Mouse (Mus musculus): ENCODE measurements around the gene Tab2. TPM values are rescaled to one million over a fixed set of nuclear protein-coding genes. Genes with fewer than 3 reads are reported as not detected.
A peak's percentile ranks its signal among the peaks of the same experiment; 100 is the strongest.

The Tab2 gene
- total and polyA plus RNA-seq, 2 experiments from 2014 or later: 10.8 to 60.7 TPM

DNA sequence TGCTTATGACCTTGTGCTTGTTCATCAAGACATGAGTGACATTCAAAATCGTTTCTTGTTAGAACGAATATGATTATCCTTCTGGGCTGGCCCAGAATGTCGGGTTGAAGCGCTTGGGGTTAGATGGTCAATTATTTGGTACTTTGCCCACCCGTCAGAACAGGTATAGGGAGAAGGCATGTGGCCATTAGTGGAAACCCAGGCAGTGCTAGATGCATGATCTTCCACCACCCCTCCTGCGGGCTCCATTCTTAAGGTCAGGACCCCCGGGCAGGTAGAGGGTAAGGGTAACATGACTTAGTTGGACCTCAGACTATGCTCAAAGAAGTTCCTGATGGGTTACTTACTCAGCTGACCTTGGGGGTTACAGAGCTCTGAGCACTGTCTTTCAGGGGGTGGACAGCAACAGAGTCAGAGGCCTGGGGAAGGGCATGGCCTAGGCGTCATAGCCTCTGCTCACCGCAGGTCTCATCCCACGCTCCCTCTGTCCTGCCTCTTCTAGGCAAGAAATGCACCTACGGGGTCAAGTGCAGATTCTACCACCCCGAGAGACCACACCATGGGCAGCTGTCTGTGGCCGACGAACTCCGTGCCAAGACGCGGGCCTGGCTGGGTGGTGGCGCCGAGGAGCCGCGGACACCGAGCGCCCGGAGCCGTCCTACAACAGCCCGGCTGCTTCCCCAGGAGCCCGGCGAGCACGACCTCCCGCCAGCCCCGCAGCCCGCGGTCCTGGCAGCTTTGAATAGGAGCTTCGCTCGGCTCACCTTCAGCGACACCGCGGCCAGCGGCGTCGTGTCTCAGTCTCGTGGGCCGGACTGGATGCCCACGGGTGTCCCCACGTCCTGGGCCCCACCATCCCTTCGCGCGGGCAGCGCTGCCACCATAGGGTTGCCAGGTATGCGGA is 89.0 kb downstream of the Tab2 start:
- no peaks in the 10 kb centered on the region for H3K36me3 ChIP-seq (ENCODE audit: insufficient read depth, low read length)
- 0 out of 2 replicates have a peak, but pooled peaks cover 5% of the 10 kb centered on the region for H3K27me3 ChIP-seq (ENCODE audit: insufficient read depth, low read length)
- H3K4me1 ChIP-seq (ENCODE audit: insufficient read depth, low read length): 0 out of 2 replicates have a peak, but pooled peaks cover 6% of the 10 kb centered on the region
- H3K9ac ChIP-seq (replicated peaks; ENCODE audit: low read length, poor library complexity, severe bottlenecking): peak overlapping the region; percentile 30
- ATAC-seq (ENCODE audit: low FRiP score) (peak; percentile 47; the same call in 1 of the 2 replicates), DNase-seq (ENCODE audit: low spot score) (no peak)
- H3K9me3 ChIP-seq (ENCODE audit: low read length): no peaks in the 10 kb centered on the region
- H3K27ac ChIP-seq (ENCODE audit: low read depth, low read length): no peak overlapping the region
- no peak for TF ChIP-seq CTCF (IDR thresholded peaks at IDR 0.05)
- peak overlapping the region; percentile 64 for H3K4me2 ChIP-seq (ENCODE audit: low read depth, low read length, poor library complexity, severe bottlenecking)
- WGBS: 16% methylated on average over 50 of the region's 50 CpGs
- H3K4me3 ChIP-seq (ENCODE audit: low read depth, low read length): peak overlapping the region; percentile 35

- no peak for ATAC-seq (ENCODE audit: low FRiP score)
- Histone ChIP-seq H3K27me3 (ENCODE audit: insufficient read depth, low read length) (0 out of 2 replicates have a peak, but pooled peaks cover 5% of the 10 kb centered on the region), H3K27ac (ENCODE audit: low read depth, low read length) (no peak overlapping the region), H3K9ac (replicated peaks; ENCODE audit: low read length, poor library complexity, severe bottlenecking) (no peak overlapping the region), H3K9me3 (ENCODE audit: low read length) (no peaks in the 10 kb centered on the region), H3K4me1 (ENCODE audit: insufficient read depth, low read length) (0 out of 2 replicates have a peak, but pooled peaks cover 6% of the 10 kb centered on the region), H3K36me3 (ENCODE audit: insufficient read depth, low read length) (no peaks in the 10 kb centered on the region), H3K4me2 (ENCODE audit: low read depth, low read length, poor library complexity, severe bottlenecking) (no peak overlapping the region), H3K4me3 (ENCODE audit: low read depth, low read length) (no peak overlapping the region)
- DNase-seq (ENCODE audit: low spot score): no peak
- no peak for TF ChIP-seq CTCF (IDR thresholded peaks at IDR 0.05)
- WGBS: 76% methylated on average over 3 of the region's 3 CpGs
These were observed 91.2 kb downstream of the Tab2 start for GRCm38 (mm10) chr10:7864806-7865205.

DNA sequence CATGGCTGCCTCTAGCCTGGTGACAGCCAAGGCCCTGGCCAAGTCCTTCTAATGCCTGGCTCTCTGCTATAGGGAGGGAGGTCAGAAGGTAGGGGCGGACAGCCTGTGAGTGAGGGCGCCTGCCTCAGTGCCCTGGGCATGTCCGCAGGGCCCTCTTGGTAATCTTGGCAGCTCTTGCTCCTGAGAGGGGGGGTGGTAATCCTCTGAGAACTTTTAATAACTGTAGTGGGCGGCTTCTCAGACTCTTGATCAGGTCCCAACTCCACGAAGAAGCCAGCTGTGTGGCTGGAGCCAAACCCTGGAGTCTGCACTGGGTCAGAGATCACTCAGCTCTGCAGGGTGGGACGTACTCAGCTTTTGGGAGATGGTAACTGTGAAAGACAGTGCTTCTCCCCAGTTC is 91.8 kb downstream of the Tab2 start:
- 0 out of 2 replicates have a peak, but pooled peaks cover 5% of the 10 kb centered on the region for H3K27me3 ChIP-seq (ENCODE audit: insufficient read depth, low read length)
- WGBS: 68% methylated on average over 6 of the region's 6 CpGs
- no peaks in the 10 kb centered on the region for H3K9me3 ChIP-seq (ENCODE audit: low read length)
- no peak overlapping the region for H3K4me2 ChIP-seq (ENCODE audit: low read depth, low read length, poor library complexity, severe bottlenecking)
- no peak overlapping the region for H3K4me3 ChIP-seq (ENCODE audit: low read depth, low read length)
- TF ChIP-seq CTCF (IDR thresholded peaks at IDR 0.05): no peak
- no peak overlapping the region for H3K9ac ChIP-seq (replicated peaks; ENCODE audit: low read length, poor library complexity, severe bottlenecking)
- no peak overlapping the region for H3K27ac ChIP-seq (ENCODE audit: low read depth, low read length)
- ATAC-seq (ENCODE audit: low FRiP score) (no peak), DNase-seq (ENCODE audit: low spot score) (no peak)
- no peaks in the 10 kb centered on the region for H3K36me3 ChIP-seq (ENCODE audit: insufficient read depth, low read length)
- 0 out of 2 replicates have a peak, but pooled peaks cover 6% of the 10 kb centered on the region for H3K4me1 ChIP-seq (ENCODE audit: insufficient read depth, low read length)

- no peak overlapping the region for H3K4me3 ChIP-seq (ENCODE audit: low read depth, low read length)
- H3K9ac ChIP-seq (replicated peaks; ENCODE audit: low read length, poor library complexity, severe bottlenecking): no peak overlapping the region
- no peak overlapping the region for H3K27ac ChIP-seq (ENCODE audit: low read depth, low read length)
- DNase-seq (ENCODE audit: low spot score) (no peak), ATAC-seq (ENCODE audit: low FRiP score) (no peak)
- no peaks in the 10 kb centered on the region for H3K36me3 ChIP-seq (ENCODE audit: insufficient read depth, low read length)
- no peak for TF ChIP-seq CTCF (IDR thresholded peaks at IDR 0.05)
- 0 out of 2 replicates have a peak, but pooled peaks cover 6% of the 10 kb centered on the region for H3K4me1 ChIP-seq (ENCODE audit: insufficient read depth, low read length)
- 90% methylated on average over 6 of the region's 6 CpGs for WGBS
- no peak overlapping the region for H3K4me2 ChIP-seq (ENCODE audit: low read depth, low read length, poor library complexity, severe bottlenecking)
- 0 out of 2 replicates have a peak, but pooled peaks cover 5% of the 10 kb centered on the region for H3K27me3 ChIP-seq (ENCODE audit: insufficient read depth, low read length)
- no peaks in the 10 kb centered on the region for H3K9me3 ChIP-seq (ENCODE audit: low read length)
These were observed 92.6 kb downstream of the Tab2 start for GRCm38 (mm10) chr10:7863411-7863810.

DNA sequence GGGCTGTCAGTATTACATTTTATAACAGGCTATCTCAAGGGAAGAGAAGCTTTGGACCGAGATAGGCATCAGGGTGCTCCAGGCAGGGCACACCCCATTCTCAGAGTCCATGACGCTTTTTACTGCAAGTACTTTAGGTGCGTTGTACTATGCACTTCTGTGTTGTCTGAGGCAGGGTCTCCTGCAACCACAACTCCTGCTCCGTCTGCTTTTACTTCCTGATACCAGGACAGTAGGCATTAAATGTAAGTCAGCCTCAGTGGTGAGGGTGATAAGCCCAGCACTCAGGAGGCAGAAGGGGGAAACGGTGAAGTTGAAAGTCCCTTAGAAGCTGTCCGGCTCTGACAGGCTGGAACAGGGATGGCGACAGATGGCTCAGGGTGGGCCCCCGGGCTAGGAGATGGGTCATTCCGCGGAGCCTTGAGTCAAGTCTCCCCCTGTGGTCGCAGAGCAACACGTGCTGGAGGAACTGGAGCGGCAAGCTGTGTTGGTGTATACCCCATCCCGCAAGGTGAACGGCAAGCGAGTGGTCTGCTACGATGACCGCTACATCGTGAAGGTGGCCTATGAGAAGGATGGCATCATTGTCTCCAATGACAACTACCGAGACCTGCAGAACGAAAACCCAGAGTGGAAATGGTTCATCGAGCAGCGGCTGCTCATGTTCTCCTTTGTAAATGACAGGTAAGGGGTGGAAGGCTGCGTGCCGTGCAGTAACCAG is 93.9 kb downstream of the Tab2 start:
- WGBS: 90% methylated on average over 25 of the region's 25 CpGs

More for the DNA sequence above, 93.9 kb downstream of the Tab2 start:
- no peak overlapping the region for H3K4me2 ChIP-seq (ENCODE audit: low read depth, low read length, poor library complexity, severe bottlenecking)
- H3K9ac ChIP-seq (replicated peaks; ENCODE audit: low read length, poor library complexity, severe bottlenecking): no peak overlapping the region
- no peaks in the 10 kb centered on the region for H3K36me3 ChIP-seq (ENCODE audit: insufficient read depth, low read length)
- H3K4me3 ChIP-seq (ENCODE audit: low read depth, low read length): no peak overlapping the region
- H3K4me1 ChIP-seq (ENCODE audit: insufficient read depth, low read length): no peaks in the 10 kb centered on the region
- no peaks in the 10 kb centered on the region for H3K9me3 ChIP-seq (ENCODE audit: low read length)
- no peak for ATAC-seq (ENCODE audit: low FRiP score)
- DNase-seq (ENCODE audit: low spot score): no peak
- H3K27me3 ChIP-seq (ENCODE audit: insufficient read depth, low read length): no peaks in the 10 kb centered on the region
- H3K27ac ChIP-seq (ENCODE audit: low read depth, low read length): no peak overlapping the region
- TF ChIP-seq CTCF (IDR thresholded peaks at IDR 0.05): no peak
